Mouse (Mus musculus): ENCODE data around the gene Kpna4. TPM values are rescaled to one million over a fixed set of nuclear protein-coding genes. Genes with fewer than 3 reads are reported as not detected.
A peak's percentile ranks its signal among the peaks of the same experiment; 100 is the strongest.

The Kpna4 gene
- total RNA-seq, 2 experiments from 2014 or later = 78.0 to 84.2 TPM

DNA sequence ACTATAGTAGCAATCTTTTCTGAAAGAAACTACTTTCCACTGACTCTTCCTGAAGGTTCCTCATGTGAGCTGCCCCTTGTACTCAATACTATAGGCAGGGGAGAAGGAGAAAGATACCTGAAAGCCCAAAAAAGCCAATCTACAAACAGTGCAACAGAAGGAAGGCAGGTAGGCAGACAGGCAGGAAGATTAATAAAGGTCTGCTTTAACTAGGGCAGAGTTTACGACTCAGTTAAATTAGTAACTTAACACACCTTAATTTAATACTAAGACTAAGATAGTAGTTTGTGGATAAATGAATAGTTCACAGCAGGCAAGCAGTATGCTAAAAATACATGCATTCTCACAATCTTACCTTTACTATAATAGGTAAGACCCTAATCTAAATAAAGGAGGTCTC is 12.2 kb downstream of the Kpna4 start:
- intact Hi-C loops (cut with DNase I) = no loop called here

GRCm38 (mm10) chr3:69113956-69114355 is 13.0 kb downstream of the Kpna4 start:
- no peak for DNase-seq (ENCODE audit: low spot score)
- intact Hi-C loops (cut with DNase I) = no loop called here

More for the DNA sequence above, 12.2 kb downstream of the Kpna4 start:
- DNase-seq (ENCODE audit: low spot score) = no peak

- intact Hi-C loops (cut with DNase I) = no loop called here
- no peak for DNase-seq (ENCODE audit: low spot score)
Measured at GRCm38 (mm10) chr3:69109079-69109478, 17.8 kb downstream of the Kpna4 start.

GRCm38 (mm10) chr3:69094456-69094855 is 32.5 kb downstream of the Kpna4 start:
- no peak for DNase-seq (ENCODE audit: low spot score)
- intact Hi-C loops (cut with DNase I) = no loop called here

- DNase-seq (ENCODE audit: low spot score) = no peak
- intact Hi-C loops (cut with DNase I) = loop anchor here (10.0 kb wide), 1 partner anchor 349 kb away; no protein-coding TSS in a partner anchor
Measured at GRCm38 (mm10) chr3:69064005-69064404, 62.9 kb downstream of the Kpna4 start.

DNA sequence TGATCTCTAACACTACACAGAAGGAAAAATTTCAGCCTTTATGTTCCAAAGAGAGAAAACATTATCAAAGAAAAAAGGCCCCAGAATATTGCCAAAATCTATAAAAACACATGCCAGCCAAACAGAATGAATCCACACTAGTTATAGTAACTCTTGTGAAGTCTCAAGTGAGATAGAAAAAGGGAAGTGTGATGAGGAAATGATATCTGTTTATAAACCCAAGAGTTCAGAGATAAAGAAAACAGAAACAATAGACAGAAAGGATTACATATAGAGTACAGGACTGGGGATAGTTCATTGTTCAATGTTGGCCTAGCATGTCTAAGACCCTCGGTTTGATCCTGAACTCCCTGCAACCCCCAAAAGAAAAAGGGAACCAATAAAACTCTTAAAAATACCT is 64.1 kb downstream of the Kpna4 start:
- DNase-seq (ENCODE audit: low spot score) = no peak

GRCm38 (mm10) chr3:69060672-69061071 is 66.2 kb downstream of the Kpna4 start:
- no peak for DNase-seq (ENCODE audit: low spot score)
- intact Hi-C loops (cut with DNase I) = loop anchor here (10.0 kb wide), 1 partner anchor 346 kb away; no protein-coding TSS in a partner anchor

More for the DNA sequence above, 64.1 kb downstream of the Kpna4 start:
- intact Hi-C loops (cut with DNase I) = loop anchor here (2.0 to 10.0 kb wide), 2 partner anchors 18 to 348 kb away; partner anchors contain the start of gene Trim59

DNA sequence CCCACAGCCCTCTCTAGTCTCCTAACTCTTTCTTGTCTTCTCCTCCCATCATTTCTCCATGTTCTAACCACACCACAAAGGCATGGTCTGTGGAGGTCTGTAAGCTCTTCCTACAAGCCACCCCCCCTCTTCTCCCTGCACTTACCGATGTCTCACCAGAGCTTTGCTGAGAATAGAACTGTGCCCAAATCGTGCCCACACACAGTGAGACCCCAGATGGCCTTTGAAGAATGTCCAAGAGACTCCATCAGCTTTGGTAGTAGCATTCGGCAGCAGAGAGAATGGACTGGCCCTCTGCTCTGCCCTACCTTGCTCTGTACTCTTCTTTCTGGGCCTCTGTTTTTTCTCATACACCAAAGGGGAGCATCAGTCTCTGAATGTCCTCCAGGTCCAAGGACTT is 71.0 kb downstream of the Kpna4 start:
- intact Hi-C loops (cut with DNase I) = no loop called here
- DNase-seq (ENCODE audit: low spot score) = no peak

- intact Hi-C loops (cut with DNase I) = no loop called here
- no peak for DNase-seq (ENCODE audit: low spot score)
Measured at GRCm38 (mm10) chr3:69054760-69055432, 72.0 kb downstream of the Kpna4 start.

DNA sequence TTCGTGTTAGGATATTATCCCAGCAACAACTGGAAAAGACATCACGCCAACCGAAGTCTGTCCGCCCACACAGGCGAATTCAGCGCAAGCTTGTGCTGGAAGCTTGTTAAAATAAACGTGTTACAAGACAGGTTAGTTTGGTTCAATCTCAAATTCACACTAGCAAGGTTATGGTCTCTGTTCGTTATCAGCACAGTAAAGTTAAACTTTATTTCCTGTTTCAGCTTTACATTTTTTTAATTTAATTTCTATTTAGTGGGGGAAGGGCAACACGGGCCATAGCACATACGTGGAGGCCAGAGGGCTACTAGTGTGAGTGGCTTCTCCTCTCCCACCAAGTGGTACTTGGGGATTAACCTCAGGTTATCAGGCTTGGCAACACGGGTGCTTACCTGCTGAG is 75.0 kb downstream of the Kpna4 start:
- intact Hi-C loops (cut with DNase I) = no loop called here
- DNase-seq (ENCODE audit: low spot score) = no peak

DNA sequence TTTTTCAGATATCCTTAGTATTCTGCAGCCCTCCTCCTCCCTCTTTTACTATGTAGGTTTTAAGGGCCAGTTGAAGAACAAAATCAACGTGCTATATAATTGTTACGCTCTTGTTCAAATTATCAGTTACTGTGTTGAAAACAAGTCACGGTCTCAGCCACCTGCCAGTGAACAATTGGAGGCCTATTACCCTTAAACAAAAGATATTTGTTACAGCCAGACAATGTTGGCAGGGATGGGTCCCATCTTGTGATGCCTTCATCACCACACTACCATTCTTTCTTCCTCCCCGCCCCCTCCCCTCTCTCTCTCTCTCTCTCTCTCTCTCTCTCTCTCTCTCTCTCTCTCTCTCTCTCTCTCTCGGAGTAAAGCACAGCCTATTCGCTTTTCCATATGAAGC is 77.9 kb downstream of the Kpna4 start:
- intact Hi-C loops (cut with DNase I) = no loop called here
- no peak for DNase-seq (ENCODE audit: low spot score)

GRCm38 (mm10) chr3:69047684-69048083 is 79.2 kb downstream of the Kpna4 start:
- no peak for DNase-seq (ENCODE audit: low spot score)
- intact Hi-C loops (cut with DNase I) = no loop called here

GRCm38 (mm10) chr3:69046509-69046908 is 80.4 kb downstream of the Kpna4 start:
- no peak for DNase-seq (ENCODE audit: low spot score)
- intact Hi-C loops (cut with DNase I) = no loop called here

DNA sequence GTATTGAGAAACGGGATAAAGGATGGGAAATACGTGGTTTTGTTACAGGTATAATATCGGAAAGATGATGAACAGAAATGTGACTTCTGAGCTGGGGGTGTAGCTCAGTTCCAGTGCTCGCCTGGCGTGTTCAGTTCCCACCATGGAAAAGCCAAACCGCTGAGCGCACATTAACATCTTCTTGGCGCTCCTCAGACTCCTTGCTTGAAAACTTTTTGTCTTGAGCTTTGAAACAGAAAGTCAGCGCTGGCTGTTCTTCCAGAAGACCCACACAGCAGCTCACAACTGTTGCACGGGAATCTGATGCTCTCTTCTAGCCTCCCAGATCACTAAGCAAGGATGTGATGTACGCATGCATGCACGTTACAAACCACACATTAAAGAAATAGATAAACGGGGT is 81.2 kb downstream of the Kpna4 start:
- DNase-seq (ENCODE audit: low spot score) = no peak
- intact Hi-C loops (cut with DNase I) = loop anchor here (2.0 kb wide), 1 partner anchor 17 kb away; no protein-coding TSS in a partner anchor

DNA sequence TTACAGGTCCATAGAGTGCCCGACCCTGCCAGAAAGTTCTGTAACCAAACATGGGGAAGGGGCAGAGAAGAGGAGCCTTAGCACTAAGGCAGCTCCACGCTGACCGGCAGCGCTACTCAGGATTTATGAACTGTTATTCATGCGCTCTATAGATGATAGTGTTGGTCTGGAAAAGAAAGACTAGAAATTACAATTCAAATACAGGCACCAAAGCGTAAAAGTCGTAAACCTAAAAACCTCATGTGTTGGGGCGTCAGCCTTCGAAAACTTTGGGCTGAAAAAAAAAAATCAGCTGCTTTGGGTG is 81.6 kb downstream of the Kpna4 start:
- no peak for DNase-seq (ENCODE audit: low spot score)
- intact Hi-C loops (cut with DNase I) = loop anchor here (2.0 kb wide), 1 partner anchor 17 kb away; no protein-coding TSS in a partner anchor

DNA sequence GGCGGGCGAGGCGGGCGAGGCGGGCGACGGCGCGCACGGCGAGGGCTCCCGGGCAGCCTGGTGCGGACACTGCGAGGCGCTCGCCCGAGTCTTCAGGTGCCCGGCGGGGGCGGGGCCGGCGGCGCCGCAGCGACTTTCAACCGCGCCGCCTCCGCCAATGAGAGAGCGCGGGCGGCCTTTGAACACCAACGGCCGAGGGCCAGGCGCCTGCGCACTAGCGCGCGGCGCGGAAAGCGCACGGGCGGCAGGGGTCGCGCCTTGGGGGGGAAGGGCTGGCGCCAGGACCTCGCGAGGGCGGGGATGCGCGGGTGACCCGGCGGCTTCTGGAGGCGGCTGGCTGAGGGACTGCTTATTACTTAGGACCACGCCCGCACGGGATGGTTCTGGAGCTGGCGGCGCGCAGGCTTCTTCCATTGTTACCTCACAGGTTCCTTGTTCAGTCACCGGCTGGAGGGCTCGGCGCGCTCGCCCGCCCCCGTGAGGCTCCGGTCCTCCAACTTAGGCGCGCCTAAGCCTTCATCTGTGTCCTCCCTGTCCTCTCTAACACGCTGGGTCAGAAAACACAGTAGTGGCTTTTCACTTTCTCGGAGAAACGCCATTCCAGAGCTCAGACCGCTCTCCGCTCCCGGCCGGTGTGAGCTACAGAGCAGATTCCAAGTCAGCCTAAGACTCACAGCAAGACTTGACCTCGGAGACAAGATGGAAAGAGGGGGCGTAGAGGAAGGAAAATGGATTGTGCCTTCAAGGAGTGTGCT is 82.1 kb downstream of the Kpna4 start, which contains the start of gene Trim59:
Gene Trim59, minus strand, starts transcription at position 111 of the 755 bp plus-strand sequence.
- intact Hi-C loops (cut with DNase I) = loop anchor here (2.0 kb wide), 1 partner anchor 18 kb away; no protein-coding TSS in a partner anchor
- DNase-seq (ENCODE audit: low spot score) = peak; percentile 83

- peak; percentile 2 for DNase-seq (ENCODE audit: low spot score)
- intact Hi-C loops (cut with DNase I) = loop anchor here (2.0 kb wide), 1 partner anchor 19 kb away; no protein-coding TSS in a partner anchor
Measured at GRCm38 (mm10) chr3:69044167-69044591, 82.7 kb downstream of the Kpna4 start.

- DNase-seq (ENCODE audit: low spot score) = no peak
- intact Hi-C loops (cut with DNase I) = no loop called here
Measured at GRCm38 (mm10) chr3:69041298-69041697, 85.6 kb downstream of the Kpna4 start.

- intact Hi-C loops (cut with DNase I) = no loop called here
- DNase-seq (ENCODE audit: low spot score) = no peak
Measured at GRCm38 (mm10) chr3:69040105-69040504, 86.8 kb downstream of the Kpna4 start.

DNA sequence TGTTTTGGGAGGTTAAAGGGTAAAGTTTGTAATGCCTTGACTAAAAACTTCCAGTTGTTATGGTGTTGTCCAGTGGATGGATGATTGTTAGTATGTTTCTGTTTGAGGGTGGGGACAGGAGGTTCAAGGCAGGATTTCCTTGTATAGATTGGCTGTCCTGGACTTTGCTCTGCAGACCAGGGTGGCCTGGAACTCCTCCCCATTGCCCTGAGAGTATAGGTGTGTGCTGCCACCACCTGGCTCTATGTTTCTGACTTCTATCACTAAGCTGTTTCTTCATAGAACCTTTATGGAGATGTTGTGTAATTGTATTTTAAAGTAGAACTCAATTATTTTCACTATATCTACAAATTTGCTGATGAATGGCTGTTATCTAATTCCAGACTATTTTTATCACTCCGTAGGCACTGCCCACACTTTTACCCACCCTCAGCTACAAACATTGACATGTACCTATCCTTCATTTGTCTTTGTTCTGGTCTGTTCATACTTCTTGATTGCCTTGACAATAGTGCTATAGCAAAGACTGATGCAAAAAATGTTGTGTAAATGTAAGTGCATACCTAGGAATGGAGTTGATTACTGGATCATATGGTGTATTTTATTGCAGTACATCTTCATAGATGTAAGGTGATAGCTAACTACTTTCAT is 100.7 kb downstream of the Kpna4 start:
- intact Hi-C loops (cut with DNase I) = no loop called here
- no peak for DNase-seq (ENCODE audit: low spot score)

DNA sequence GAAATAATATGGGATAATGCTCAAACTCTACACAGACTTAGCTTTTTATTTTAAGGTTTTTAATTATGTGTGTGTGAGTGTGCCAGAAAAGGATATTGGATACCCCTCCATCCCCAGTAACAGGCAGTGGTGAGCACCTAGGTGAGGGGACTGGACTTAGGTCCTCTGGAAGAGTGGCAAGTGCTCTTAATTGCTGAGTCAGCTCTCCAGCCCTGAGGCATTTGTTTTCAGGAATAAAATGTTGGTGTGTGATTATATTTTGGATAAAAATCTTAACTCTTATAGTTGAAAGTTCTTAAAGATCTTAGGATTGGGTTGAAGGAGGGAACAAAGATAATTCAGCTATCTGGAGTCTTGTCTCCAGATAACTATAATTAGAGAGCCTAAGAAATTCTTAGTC is 106.1 kb downstream of the Kpna4 start:
- DNase-seq (ENCODE audit: low spot score) = no peak
- intact Hi-C loops (cut with DNase I) = no loop called here

All from heart, postnatal 25 days (tissue).